Comparison of ENCODE assay signal across 29 mouse cellular contexts in the genomic region with DNA sequence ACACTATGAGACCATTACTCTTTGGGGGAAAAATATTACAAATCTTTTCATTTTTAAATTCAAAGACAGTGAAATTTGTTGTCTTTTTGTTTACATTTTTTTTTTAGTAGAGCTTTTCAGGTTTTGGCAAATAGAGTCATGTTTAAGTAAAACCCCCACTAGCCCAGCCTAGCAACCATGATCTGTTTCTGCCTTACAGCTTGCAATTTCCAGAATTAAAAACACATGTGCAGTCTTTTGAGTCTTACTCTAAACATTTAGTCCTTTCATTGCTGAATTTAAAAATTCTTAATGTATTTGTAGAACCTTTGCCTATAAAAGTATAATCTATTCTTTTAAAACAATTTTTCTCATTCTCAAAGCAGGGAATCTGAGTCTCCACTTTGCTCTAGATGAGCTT. TPM values are rescaled to one million over a fixed set of nuclear protein-coding genes. Genes with fewer than 3 reads are reported as not detected.
"Had no signal": no experiment of that assay in that cellular context is flagged by ENCODE, and none has a peak within 500 bp of the region (broad histone marks: within the 10 kb centered on the region; RNA-seq: fewer than 3 reads in every experiment).

No protein-coding gene starts in this region.

- H3K4me3 ChIP-seq: heart, adult 2 months; heart, embryonic 13.5 days; heart, embryonic 15.5 days; hindbrain, embryonic 13.5 days; hindbrain, embryonic 15.5 days; kidney, embryonic 15.5 days; layer of hippocampus, adult 2 months; left cerebral cortex, adult 2 months; limb, embryonic 13.5 days; liver, embryonic 13.5 days; liver, embryonic 15.5 days had no signal

- H3K4me1 ChIP-seq: heart, embryonic 13.5 days; heart, embryonic 15.5 days; hindbrain, embryonic 13.5 days; hindbrain, embryonic 15.5 days; kidney, embryonic 15.5 days; limb, embryonic 13.5 days; liver, embryonic 13.5 days; liver, embryonic 15.5 days had no signal

- H3K9ac ChIP-seq: heart, embryonic 13.5 days; heart, embryonic 15.5 days; hindbrain, embryonic 13.5 days; hindbrain, embryonic 15.5 days; kidney, embryonic 15.5 days; limb, embryonic 13.5 days; liver, embryonic 13.5 days; liver, embryonic 15.5 days; liver, postnatal 0 days had no signal

- H3K27me3 ChIP-seq: heart, embryonic 13.5 days; heart, embryonic 15.5 days; hindbrain, embryonic 13.5 days; hindbrain, embryonic 15.5 days; kidney, embryonic 15.5 days; limb, embryonic 13.5 days; liver, embryonic 13.5 days; liver, embryonic 15.5 days had no signal

- H3K9me3 ChIP-seq: heart, embryonic 13.5 days; heart, embryonic 15.5 days; hindbrain, embryonic 13.5 days; hindbrain, embryonic 15.5 days; kidney, embryonic 15.5 days; limb, embryonic 13.5 days; liver, embryonic 13.5 days; liver, embryonic 15.5 days had no signal

- H3K27ac ChIP-seq: heart, adult 2 months; heart, embryonic 13.5 days; heart, embryonic 15.5 days; hindbrain, embryonic 13.5 days; hindbrain, embryonic 15.5 days; hindbrain, postnatal 0 days; kidney, embryonic 15.5 days; kidney, postnatal 0 days; layer of hippocampus, adult 2 months; left cerebral cortex, adult 2 months; limb, embryonic 13.5 days; liver, embryonic 13.5 days; liver, embryonic 15.5 days had no signal

- ATAC-seq: hindbrain, postnatal 0 days; intestine, embryonic 16.5 days; liver, postnatal 0 days had no signal

- H3K4me2 ChIP-seq: heart, embryonic 13.5 days; heart, embryonic 15.5 days; hindbrain, embryonic 13.5 days; hindbrain, embryonic 15.5 days; kidney, embryonic 15.5 days; limb, embryonic 13.5 days; liver, embryonic 11.5 days; liver, embryonic 13.5 days; liver, embryonic 15.5 days had no signal

- DNase-seq: gastrocnemius, postnatal 14 days; gastrocnemius, postnatal 36 days; heart, adult 2 months; heart, postnatal 14 days; heart, postnatal 36 days; kidney, adult 11 months; kidney, adult 2 months; kidney, adult 9 months; kidney, postnatal 14 days; kidney, postnatal 4 days; liver; liver, embryonic 13.5 days; liver, postnatal 0 days had no signal

RNA-seq across cellular contexts. Expression of a gene that starts 34.5 kb away (rescaled TPM):
- polyA plus RNA-seq: hindbrain, embryonic 11.5 days; hindbrain, embryonic 13.5 days; hindbrain, embryonic 15.5 days; hindbrain, postnatal 0 days; intestine, embryonic 14.5 days; intestine, embryonic 16.5 days; kidney, embryonic 15.5 days; kidney, postnatal 0 days; limb, embryonic 11.5 days; limb, embryonic 13.5 days; liver, embryonic 11.5 days; liver, embryonic 13.5 days; liver, embryonic 15.5 days; liver, postnatal 0 days had no signal
